Mouse (Mus musculus) left cerebral cortex, adult 8-10 months (tissue): Measurements from ENCODE around the gene Dip2b. TPM values are rescaled to one million over a fixed set of nuclear protein-coding genes. Genes with fewer than 3 reads are reported as not detected.

Experiments
- DNase-seq, 2 experiments: peaks; one replicate each; pipeline ENCODE4 v3.0.0; 2022; ENCODE audit warnings: low spot score in 2 of 2
- total RNA-seq, 4 experiments: library from RNA; stranded (reverse); gene quantifications; 2 replicates each; pipeline ENCODE4 v1.2.4; 2022

Gene Dip2b
- total RNA-seq, 4 experiments from 2014 or later: 61.2 to 64.7 (median 62.8) TPM

DNA sequence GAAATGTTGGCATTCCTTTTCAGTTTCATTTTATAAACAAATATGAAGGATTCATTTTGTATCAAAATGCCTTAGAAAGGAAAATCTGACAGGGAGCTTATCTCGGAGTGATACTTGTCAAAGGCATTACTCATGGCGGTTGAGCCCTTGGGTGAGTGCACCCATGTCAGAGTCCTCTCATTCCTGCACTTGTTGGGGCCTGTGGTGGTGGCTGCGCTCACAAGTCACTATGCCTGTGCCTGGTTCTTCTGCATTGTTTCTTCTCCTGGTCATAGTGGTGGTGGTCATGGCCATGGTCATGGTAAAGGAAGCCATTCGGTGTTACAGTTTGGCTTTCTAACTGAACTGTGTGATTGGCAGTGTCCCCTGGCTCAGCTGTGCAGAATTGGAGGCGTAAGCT lies 44.3 kb downstream of the Dip2b start:
- no peak for DNase-seq

DNA sequence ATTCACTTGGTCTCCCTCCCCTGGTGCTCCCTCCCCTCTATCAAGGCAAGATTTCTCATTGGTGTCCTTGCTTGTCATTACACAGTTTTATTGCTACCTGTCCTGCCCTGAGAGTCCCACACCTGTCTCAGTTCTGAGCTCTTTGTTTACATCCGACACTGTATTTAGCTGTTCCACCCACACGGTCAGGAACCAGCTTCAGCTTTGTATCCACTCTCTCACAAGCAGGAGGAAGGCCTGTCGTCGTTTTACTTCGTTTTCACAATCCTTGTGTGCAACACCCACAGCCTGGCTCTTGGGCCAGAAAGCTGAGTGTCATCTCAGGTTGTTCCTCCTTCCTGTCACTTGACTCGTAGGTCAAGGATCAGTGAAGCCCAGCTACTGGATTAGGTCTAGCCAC lies 45.4 kb downstream of the Dip2b start:
- DNase-seq: no peak

DNA sequence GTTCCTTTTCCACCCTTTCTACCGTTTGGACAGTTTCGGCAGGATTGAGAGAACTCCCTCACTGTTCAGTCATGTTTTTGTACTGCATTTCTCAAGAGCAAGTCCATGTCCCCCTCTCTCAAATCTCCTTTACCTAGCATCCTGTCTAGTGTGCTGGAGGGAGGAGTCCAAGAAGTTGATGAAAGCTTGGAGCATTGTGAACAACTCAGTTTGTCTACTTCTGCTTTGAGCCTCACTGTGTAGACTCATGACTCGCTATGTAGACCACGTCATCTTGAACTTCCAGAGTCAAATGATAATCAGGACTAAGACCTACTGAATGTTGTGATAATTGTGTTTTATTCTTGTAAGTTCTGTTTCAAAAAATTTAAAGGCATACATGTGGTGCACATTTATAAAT lies 46.4 kb downstream of the Dip2b start:
- DNase-seq: no peak

DNA sequence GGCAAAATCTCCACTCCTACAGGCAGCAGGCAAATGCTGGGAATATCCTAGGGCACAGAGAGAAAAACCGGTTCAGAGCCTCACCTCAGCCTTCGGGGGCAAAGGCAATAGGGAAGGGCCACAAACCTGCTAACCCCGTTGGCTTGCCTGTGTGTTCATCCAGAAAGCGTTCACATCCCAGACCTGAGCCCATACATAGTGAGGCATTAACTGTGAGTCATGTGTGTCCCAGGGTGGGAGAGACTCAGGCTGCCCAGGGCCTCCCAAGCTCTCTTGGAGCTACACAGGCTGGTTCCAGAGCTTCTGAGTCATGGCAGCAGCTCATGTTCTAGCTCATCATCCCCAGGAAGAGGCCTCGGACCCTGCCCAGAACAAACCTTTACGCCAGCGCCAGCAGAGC lies 49.6 kb downstream of the Dip2b start:
- no peak for DNase-seq

- DNase-seq: no peak
Observed at GRCm38 (mm10) chr15:100089645-100090053, 51.2 kb downstream of the Dip2b start.

GRCm38 (mm10) chr15:100091818-100092217 lies 53.4 kb downstream of the Dip2b start:
- DNase-seq: no peak

DNA sequence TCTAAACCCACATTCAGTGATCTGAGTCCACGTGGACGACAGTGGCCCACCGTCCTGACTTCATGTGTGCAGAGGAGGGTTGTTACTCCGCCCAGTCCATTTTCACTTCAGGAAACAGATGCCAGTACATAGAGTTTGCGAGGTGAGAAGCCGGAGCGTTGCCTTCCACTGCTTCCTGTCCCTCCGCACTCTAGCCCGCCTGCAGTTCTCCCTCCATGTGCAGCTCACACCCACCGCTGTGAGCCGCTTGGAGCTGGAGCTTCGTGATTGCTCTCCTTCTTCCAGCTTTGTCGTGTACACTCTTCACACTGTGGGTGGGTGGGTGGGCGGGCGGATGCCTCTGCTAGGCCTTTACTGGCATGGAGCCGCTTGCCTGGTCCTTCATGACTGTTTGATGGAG lies 53.8 kb downstream of the Dip2b start:
- DNase-seq: peak in 1 of 2 experiments; percentile 72

- peak in 1 of 2 experiments; percentile 35 for DNase-seq
Observed at GRCm38 (mm10) chr15:100096587-100097428, 58.3 kb downstream of the Dip2b start.

DNA sequence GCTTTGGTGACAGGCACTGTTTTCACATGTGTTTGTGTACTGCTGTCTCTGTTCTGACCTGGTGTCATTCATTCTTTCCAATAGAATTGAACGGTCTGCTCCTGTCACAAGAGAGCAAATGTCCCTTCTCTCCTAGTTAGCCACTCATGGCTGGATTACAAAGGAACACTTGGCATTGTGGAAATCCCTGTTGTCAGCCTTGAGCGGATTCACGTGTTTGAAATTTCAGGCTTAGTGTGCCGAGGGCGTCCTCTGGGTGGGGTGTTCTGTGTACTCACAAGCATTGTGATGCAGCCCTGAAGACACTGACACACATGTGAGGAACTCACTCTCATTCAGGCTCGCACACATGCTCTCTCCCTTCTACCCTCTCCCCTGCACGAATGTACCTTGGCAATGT lies 61.9 kb downstream of the Dip2b start:
- no peak for DNase-seq

- no peak for DNase-seq
Observed at GRCm38 (mm10) chr15:100101206-100101605, 62.7 kb downstream of the Dip2b start.

DNA sequence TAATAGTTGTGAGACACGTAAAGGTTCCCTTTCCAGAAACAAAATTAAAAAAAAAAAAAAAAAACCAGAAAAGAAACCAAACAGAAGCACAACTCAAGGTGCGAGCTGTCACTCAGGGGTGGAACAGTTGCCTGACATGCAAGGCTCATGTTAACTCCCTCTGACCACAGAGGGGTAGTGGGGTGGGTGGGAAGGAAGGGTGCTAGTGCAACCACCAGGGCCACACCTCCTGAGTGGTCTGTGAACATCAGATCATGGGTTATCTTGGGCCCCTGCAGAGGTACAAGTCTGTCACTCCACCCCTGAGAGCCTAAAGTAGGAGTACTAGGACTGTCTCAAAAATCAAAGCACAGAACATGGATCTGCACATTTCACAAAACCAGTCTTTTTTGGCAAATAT lies 65.7 kb downstream of the Dip2b start:
- no peak for DNase-seq

GRCm38 (mm10) chr15:100108071-100108782 lies 69.8 kb downstream of the Dip2b start:
- no peak for DNase-seq

GRCm38 (mm10) chr15:100109916-100110315 lies 71.5 kb downstream of the Dip2b start:
- no peak for DNase-seq

DNA sequence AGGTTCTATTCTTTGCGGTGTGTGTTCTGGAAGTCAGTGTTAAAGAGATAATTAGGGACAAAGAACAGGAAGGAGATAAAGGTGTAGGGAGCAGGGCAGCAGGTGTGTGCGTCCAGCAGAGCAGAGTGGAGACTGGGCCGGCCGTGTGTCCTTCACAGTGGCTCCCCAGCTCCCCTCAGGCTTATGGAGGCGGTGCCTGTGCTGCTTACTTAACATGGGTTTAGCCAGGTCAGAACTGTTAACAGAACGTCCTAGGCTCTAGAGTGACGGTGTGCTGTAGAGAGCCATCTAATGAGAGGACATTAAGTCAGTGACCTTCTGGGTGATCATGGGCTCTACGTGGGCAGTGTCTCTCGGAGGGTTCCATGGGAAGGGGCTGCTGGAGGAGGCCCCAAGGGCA lies 73.4 kb downstream of the Dip2b start:
- no peak for DNase-seq

DNA sequence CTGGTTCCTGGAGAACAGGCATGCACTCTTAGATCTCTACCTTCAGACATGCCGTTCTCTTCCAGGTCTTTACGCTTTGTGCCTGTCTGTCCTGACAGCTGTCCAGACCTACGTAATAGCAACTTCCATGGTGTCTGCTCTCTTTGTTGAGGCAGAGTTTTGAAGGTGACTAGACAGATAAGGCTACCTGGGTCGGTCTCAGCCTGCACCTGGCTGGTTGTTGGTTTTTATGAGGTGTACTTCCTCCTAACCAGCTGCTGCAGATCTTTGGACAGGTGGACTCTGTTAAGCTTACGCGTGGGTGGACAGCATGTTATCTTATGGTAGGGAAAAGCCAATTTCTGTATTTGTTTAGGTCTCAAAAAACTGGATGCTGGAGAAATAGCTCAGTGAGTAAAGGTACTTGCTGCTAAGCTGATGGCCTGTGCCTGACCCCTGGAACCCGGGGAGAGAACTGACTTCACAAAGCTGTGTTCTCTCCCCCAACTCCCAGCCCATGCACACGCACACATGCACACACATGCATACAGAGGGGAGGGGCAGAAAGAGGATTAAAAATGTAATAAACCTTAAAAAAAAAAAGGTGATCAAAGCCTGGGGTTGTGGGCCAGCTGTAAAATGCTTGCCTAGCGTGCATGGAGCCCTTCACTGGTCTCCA lies 74.0 kb downstream of the Dip2b start:
- DNase-seq: no peak

DNA sequence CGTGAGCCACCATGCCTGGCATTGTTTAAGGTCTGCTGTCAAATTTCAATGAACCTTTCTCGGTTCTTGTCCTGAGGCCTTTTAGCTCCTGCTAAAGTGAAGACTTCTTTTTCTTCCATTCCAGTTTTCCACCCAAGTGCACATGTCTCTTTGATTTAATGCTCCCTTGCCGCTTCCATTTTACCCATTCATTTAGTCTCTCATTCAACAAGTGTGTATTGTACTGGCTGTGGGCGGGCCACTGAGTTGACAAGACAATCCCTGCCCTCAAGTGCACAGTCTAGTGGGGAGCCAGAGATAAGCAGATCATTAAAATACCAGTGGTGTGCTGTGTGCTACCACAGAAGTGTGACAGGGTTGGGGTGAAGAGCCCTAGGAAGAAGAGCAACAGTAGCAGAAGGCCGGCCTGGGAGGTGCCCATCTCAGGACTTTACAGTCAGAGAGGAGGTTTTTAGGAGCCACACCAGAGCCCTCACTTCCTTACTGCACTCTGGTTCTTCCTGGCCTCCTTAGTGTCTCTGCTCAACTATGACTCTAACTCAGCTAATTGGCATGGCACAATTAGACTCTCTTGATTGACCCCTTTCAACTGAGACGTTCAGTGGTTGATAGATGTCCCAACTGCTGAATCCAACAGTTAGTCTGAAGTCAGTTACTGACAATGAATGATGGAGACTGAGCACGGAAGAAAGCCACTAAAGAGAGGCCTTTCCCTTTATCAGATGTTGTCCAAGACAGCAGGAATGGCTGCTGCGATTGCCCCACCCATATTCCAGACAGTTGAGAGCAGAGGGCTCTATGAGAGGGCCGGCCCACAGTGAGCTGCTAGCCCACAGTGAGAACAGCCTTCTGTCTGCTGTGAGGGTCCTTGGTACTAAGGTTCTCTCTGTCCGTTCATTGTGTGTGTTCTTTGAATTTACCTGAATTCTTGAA lies 75.1 kb downstream of the Dip2b start:
- DNase-seq: no peak

- no peak for DNase-seq
Observed at GRCm38 (mm10) chr15:100115416-100115815, 77.0 kb downstream of the Dip2b start.

- no peak for DNase-seq
Observed at GRCm38 (mm10) chr15:100116325-100116724, 77.9 kb downstream of the Dip2b start.

- no peak for DNase-seq
Observed at GRCm38 (mm10) chr15:100119225-100119788, 80.8 kb downstream of the Dip2b start.

DNA sequence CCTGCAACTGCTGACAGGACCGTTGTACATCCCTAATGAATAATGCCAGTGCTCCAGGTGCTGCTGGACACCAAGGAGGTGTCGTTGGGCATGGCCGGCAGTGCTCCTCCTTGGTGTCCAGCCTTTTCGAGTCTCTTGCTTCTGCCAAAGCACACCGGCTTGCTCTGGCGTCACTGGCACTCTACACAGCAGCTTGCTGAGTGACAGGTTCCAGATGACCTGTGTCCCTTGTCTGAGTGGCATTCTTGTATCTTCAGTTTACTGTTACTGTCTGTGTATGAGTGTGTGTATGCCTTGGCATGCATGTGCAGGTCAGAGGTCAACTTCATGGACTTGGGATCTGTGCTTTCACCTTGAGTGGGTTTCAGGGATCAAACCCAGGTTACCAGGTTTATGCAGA lies 83.0 kb downstream of the Dip2b start:
- DNase-seq: no peak

GRCm38 (mm10) chr15:100123867-100124266 lies 85.4 kb downstream of the Dip2b start:
- DNase-seq: no peak
